Mouse (Mus musculus) layer of hippocampus, adult 11-12 months (tissue): ENCODE measurements at regions not wholly inside any gene's neighbourhood (a gene's known extent, or its start where the extent isn't known, plus 50 kb on each side); places are given as distances from the start of the nearest gene placed in this dataset.

Source experiments
- DNase-seq: peaks from one replicate; pipeline ENCODE4 v3.0.0; 2022; ENCODE audit warnings: low spot score

DNA sequence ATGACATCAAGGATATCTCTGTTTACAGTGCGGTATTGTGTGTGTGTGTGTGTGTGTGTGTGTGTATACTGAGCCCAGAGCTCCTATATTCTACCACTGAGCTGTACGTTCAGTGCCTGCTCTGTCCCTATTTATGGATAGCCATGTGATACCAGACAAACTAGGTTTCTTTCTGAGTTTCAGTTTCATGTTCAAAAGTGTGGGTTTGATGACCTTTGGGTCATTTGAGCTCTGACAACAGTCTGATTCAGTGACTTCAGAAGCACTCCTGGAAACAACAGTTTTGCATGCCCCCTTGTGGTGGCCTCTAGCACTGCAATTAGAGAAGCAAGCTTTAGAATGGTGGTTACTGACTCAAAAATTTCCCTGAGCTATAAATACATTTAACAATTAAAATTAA lies 50.9 kb upstream of the Tent2 start:
- peak; percentile 81 for DNase-seq

GRCm38 (mm10) chr13:93248711-93249110 lies 50.7 kb upstream of the Homer1 start:
- no peak for DNase-seq
